Mouse (Mus musculus) myocyte (in vitro differentiated cells): ENCODE results near the gene Abhd14a. TPM values are rescaled to one million over a fixed set of nuclear protein-coding genes. Genes with fewer than 3 reads are reported as not detected.

ENCODE experiments used
- H3K27me3 ChIP-seq: one replicate; pipeline ENCODE4 v1.6.1; 2011; ENCODE audit not compliant: control insufficient read depth, insufficient read depth, insufficient read length
- H3K36me3 ChIP-seq: one replicate; pipeline ENCODE4 v1.6.1; 2011; ENCODE audit not compliant: control insufficient read depth, insufficient read depth
- H3K4me2 ChIP-seq: one replicate; pipeline ENCODE4 v1.6.1; 2011; ENCODE audit warnings: low read depth, control low read depth
- H3K4me3 ChIP-seq: one replicate; pipeline ENCODE4 v1.5.1; 2011; ENCODE audit warnings: mild to moderate bottlenecking, control low read depth, moderate library complexity
- H3K79me2 ChIP-seq: one replicate; pipeline ENCODE4 v1.6.1; 2011; ENCODE audit not compliant: control insufficient read depth, insufficient read depth
- H3ac ChIP-seq: one replicate; pipeline ENCODE4 v1.6.1; 2011; ENCODE audit not compliant: control insufficient read depth, insufficient read length
- CEBPB ChIP-seq: IDR thresholded peaks from 2 replicates; pipeline ENCODE4 v1.6.1; 2011; ENCODE audit warnings: mild to moderate bottlenecking, moderate library complexity; ENCODE audit not compliant: poor library complexity, insufficient read depth, severe bottlenecking
- E2F4 ChIP-seq: IDR thresholded peaks from one replicate; pipeline ENCODE4 v1.6.1; 2011; ENCODE audit warnings: mild to moderate bottlenecking, control low read depth, moderate library complexity; ENCODE audit not compliant: insufficient read depth
- MAX ChIP-seq: IDR thresholded peaks from one replicate; pipeline ENCODE4 v1.6.1; 2011; ENCODE audit warnings: low read depth, mild to moderate bottlenecking, control low read depth
- MYOD1 ChIP-seq, 3 experiments: IDR thresholded peaks; one replicate each; pipeline ENCODE4 v1.6.1; 2011; ENCODE audit warnings: control low read depth in 2 of 3, low read depth in 2 of 3, mild to moderate bottlenecking in 2 of 3, moderate library complexity in 1 of 3; ENCODE audit not compliant: insufficient read length in 2 of 3, control insufficient read depth in 1 of 3
- MYOG ChIP-seq, 3 experiments: IDR thresholded peaks; one replicate each; pipeline ENCODE4 v1.6.1; 2011; ENCODE audit warnings: control low read depth in 2 of 3, low read depth in 2 of 3, mild to moderate bottlenecking in 2 of 3; ENCODE audit not compliant: insufficient read length in 2 of 3, control insufficient read depth in 1 of 3, insufficient read depth in 1 of 3
- POLR2A ChIP-seq: IDR thresholded peaks from one replicate; pipeline ENCODE4 v1.6.1; 2011; ENCODE audit warnings: low read depth, mild to moderate bottlenecking, control low read depth, moderate library complexity; ENCODE audit not compliant: insufficient read length
- POLR2AphosphoS2 ChIP-seq: IDR thresholded peaks from one replicate; pipeline ENCODE4 v1.6.1; 2011; ENCODE audit warnings: low read depth, control low read depth; ENCODE audit not compliant: insufficient read length
- REST ChIP-seq: IDR thresholded peaks from one replicate; pipeline ENCODE4 v1.6.1; 2011; ENCODE audit warnings: mild to moderate bottlenecking, control low read depth, moderate library complexity; ENCODE audit not compliant: insufficient read depth, insufficient read length
- SRF ChIP-seq: IDR thresholded peaks from one replicate; pipeline ENCODE4 v1.6.1; 2011; ENCODE audit warnings: low read depth; ENCODE audit not compliant: control insufficient read depth, insufficient read length
- TCF12 ChIP-seq: IDR thresholded peaks from one replicate; pipeline ENCODE4 v1.6.1; 2011; ENCODE audit warnings: mild to moderate bottlenecking, control low read depth; ENCODE audit not compliant: poor library complexity, insufficient read depth, severe bottlenecking
- TCF3 ChIP-seq: IDR thresholded peaks from one replicate; pipeline ENCODE4 v1.6.1; 2011; ENCODE audit warnings: low read depth, control low read depth; ENCODE audit not compliant: insufficient read length
- USF1 ChIP-seq: IDR thresholded peaks from one replicate; pipeline ENCODE4 v1.6.1; 2011; ENCODE audit warnings: low read depth, mild to moderate bottlenecking, control low read depth, moderate library complexity
- polyA plus RNA-seq: library from polyadenylated mRNA; unstranded; fragments of >200 nt; fragmentation: generic; extraction: Trizol; gene quantifications from one replicate; pipeline ENCODE4 v1.2.1, GENCODE M21; 2012; ENCODE audit warnings: missing spikeins

Abhd14a gene
- polyA plus RNA-seq, 1 experiment = 19.2 TPM

DNA sequence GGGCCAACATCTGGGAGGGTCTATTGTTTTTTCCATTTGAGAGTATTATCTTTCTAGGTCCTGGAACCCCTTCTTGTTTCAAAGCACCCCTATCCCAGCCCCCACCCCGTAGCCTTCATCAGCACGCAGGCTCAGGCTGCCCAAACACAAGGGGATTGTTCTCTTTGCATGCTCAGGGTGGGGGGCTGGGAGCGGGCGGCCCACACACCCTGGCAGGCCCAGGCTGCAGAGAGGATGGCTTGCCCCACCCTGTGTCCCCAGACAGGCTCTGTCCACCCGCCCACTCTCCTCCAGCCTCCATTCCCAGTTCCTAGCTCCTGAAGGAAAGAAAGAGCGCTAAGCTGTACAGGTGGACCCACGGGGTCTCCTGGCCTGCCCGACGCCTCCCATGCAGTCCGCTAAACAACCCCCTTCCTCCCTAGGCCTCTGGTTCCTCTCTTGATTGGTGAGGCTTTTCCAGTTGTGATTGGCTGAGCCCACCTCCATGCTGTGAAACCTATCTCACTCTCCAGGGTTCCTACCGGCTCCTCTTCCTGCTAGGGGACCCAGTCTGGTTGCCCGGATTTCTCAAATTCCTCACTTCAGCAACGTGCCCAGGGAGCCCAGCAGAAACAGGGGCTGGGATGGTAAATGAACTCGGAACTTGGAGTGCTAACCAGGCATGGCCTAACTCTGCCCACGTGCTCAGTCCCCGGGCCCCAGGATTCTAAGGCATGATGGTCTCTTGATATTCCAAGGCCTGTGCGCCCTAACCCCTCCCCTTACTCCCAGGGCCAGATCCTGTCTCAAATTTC lies 7.6 kb upstream of the Abhd14a start:
- Histone ChIP-seq H3ac (peak overlapping the region; percentile 50), H3K36me3 (peaks cover 8% of the 10 kb centered on the region), H3K4me2 (peak overlapping the region; percentile 95), H3K79me2 (peaks cover 61% of the 10 kb centered on the region), H3K27me3 (no peaks in the 10 kb centered on the region), H3K4me3 (peak overlapping the region; percentile 75)
- TF ChIP-seq REST = no peak
- peak; percentile 38 for TF ChIP-seq MAX
- no peak for TF ChIP-seq TCF3
- peak; percentile 57 for TF ChIP-seq USF1
- TF ChIP-seq CEBPB = no peak
- no peak for TF ChIP-seq POLR2AphosphoS2
- no peak for TF ChIP-seq TCF12
- peak in 1 of 3 experiments; percentile 15 for TF ChIP-seq MYOD1 (IDR thresholded peaks at IDR 0.05; ENCODE audit: control insufficient read depth in 1 of 3, insufficient read length in 2 of 3, low read depth in 2 of 3)
- TF ChIP-seq SRF = no peak
- no peak for TF ChIP-seq E2F4
- peak; percentile 35 for TF ChIP-seq POLR2A
- TF ChIP-seq MYOG (IDR thresholded peaks at IDR 0.05; ENCODE audit: control insufficient read depth in 1 of 3, insufficient read depth in 1 of 3, insufficient read length in 2 of 3, low read depth in 2 of 3) = no peak

GRCm38 (mm10) chr9:106454071-106454761 lies 6.7 kb upstream of the Abhd14a start:
- no peaks in the 10 kb centered on the region for H3K27me3 ChIP-seq

GRCm38 (mm10) chr9:106453271-106454070 lies 6.0 kb upstream of the Abhd14a start, which contains the start of gene Pcbp4:
Pcbp4 (plus strand) TSS chr9:106453291.
- no peak for TF ChIP-seq SRF
- TF ChIP-seq POLR2AphosphoS2 = peak; percentile 58
- TF ChIP-seq USF1 = no peak
- TF ChIP-seq CEBPB = no peak
- peak; percentile 53 for TF ChIP-seq POLR2A
- Histone ChIP-seq H3K27me3 (no peaks in the 10 kb centered on the region), H3K4me3 (peak within 1 kb of the TSS; percentile 75), H3K36me3 (no peaks in the 10 kb centered on the region), H3K4me2 (peak within 1 kb of the TSS; percentile 95), H3K79me2 (peaks cover 45% of the 10 kb centered on the region), H3ac (peak within 1 kb of the TSS; percentile 50)

More at GRCm38 (mm10) chr9:106454071-106454761, 6.7 kb upstream of the Abhd14a start:
- peak overlapping the region; percentile 50 for H3ac ChIP-seq
- peaks cover 53% of the 10 kb centered on the region for H3K79me2 ChIP-seq
- peak overlapping the region; percentile 95 for H3K4me2 ChIP-seq
- TF ChIP-seq POLR2A = peak; percentile 19
- peak; percentile 10 for TF ChIP-seq POLR2AphosphoS2
- no peak for TF ChIP-seq MYOD1 (IDR thresholded peaks at IDR 0.05; ENCODE audit: control insufficient read depth in 1 of 3, insufficient read length in 2 of 3, low read depth in 2 of 3)
- H3K36me3 ChIP-seq = peaks cover 5% of the 10 kb centered on the region
- peak overlapping the region; percentile 75 for H3K4me3 ChIP-seq

DNA sequence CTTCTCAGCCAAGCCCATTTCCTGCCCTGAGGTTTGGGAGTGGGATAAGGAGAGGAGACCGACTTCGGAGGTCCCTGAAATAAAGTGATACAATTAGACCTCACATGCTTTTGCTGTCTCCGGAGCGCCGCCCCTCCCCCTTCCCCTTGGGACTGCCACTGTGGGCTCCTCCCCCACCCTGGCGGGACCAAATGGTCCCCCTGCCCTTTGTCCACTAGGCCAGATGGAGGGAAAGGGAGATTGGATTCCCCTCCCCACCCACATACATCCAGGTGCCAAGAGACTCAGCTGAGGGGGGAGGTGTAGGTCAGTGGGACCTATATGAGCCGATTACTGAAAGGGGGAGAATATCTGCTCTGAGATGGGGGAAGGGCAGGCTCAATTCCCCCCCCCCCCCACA lies 5.3 kb upstream of the Abhd14a start:
- no peaks in the 10 kb centered on the region for H3K27me3 ChIP-seq
- TF ChIP-seq SRF = no peak
- TF ChIP-seq POLR2A = no peak
- TF ChIP-seq MYOG (IDR thresholded peaks at IDR 0.05; ENCODE audit: control insufficient read depth in 1 of 3, insufficient read depth in 1 of 3, insufficient read length in 2 of 3, low read depth in 2 of 3) = peak in 1 of 3 experiments; percentile 62
- no peak for TF ChIP-seq E2F4
- no peak for TF ChIP-seq POLR2AphosphoS2
- TF ChIP-seq MYOD1 (IDR thresholded peaks at IDR 0.05; ENCODE audit: control insufficient read depth in 1 of 3, insufficient read length in 2 of 3, low read depth in 2 of 3) = peak in 2 of 3 experiments; percentile 13 to 64
- TF ChIP-seq USF1 = no peak
- no peak for TF ChIP-seq TCF3
- peak; percentile 24 for TF ChIP-seq TCF12
- no peak for TF ChIP-seq MAX
- no peak for TF ChIP-seq REST
- TF ChIP-seq CEBPB = no peak
- H3K36me3 ChIP-seq = no peaks in the 10 kb centered on the region
- H3K4me3 ChIP-seq = peak overlapping the region; percentile 75
- peak overlapping the region; percentile 50 for H3ac ChIP-seq
- peaks cover 39% of the 10 kb centered on the region for H3K79me2 ChIP-seq
- peak overlapping the region; percentile 93 for H3K4me2 ChIP-seq
